Mouse (Mus musculus) heart, postnatal 0 days (tissue): ENCODE data around the gene Dennd1a. TPM values are rescaled to one million over a fixed set of nuclear protein-coding genes. Genes with fewer than 3 reads are reported as not detected.
A peak's percentile ranks its signal among the peaks of the same experiment; 100 is the strongest.

ENCODE experiments used
- ATAC-seq: fragments of 200-750 bp; cut with Nextera tagmentation; 2 replicates; pipeline ENCODE4 v1.8.0; 2017; ENCODE audit warnings: low read depth, moderate number of reproducible peaks, moderate library complexity; ENCODE audit not compliant: insufficient read depth
- DNase-seq: peaks from one replicate; pipeline ENCODE4 v3.0.0-alpha.2; 2016; ENCODE audit warnings: low spot score
- H3K27ac ChIP-seq: fragments of 300-500 bp; sonication (generic); 2 replicates; pipeline ENCODE4 v1.5.1; 2014; ENCODE audit warnings: low read depth, mild to moderate bottlenecking
- H3K27me3 ChIP-seq: fragments of 300-500 bp; sonication (generic); 2 replicates; pipeline ENCODE4 v1.6.1; 2014; ENCODE audit warnings: low read length, mixed read lengths; ENCODE audit not compliant: control insufficient read depth, insufficient read depth
- H3K36me3 ChIP-seq: fragments of 300-500 bp; sonication (generic); replicated peaks from 2 replicates; pipeline ENCODE4 v1.6.1; 2014; ENCODE audit warnings: low read length, mixed read lengths; ENCODE audit not compliant: control insufficient read depth, insufficient read depth
- H3K4me1 ChIP-seq: fragments of 300-500 bp; sonication (generic); 2 replicates; pipeline ENCODE4 v1.6.1; 2014; ENCODE audit warnings: antibody characterized with exemption; ENCODE audit not compliant: control insufficient read depth, insufficient read depth
- H3K4me2 ChIP-seq: fragments of 300-500 bp; sonication (generic); 2 replicates; pipeline ENCODE4 v1.6.1; 2014; ENCODE audit warnings: low read depth, mild to moderate bottlenecking, low read length, moderate library complexity
- H3K4me3 ChIP-seq: fragments of 300-500 bp; sonication (generic); 2 replicates; pipeline ENCODE4 v1.5.1; 2014; ENCODE audit warnings: low read depth, low read length
- H3K9ac ChIP-seq: fragments of 300-500 bp; sonication (generic); replicated peaks from 2 replicates; pipeline ENCODE4 v1.6.1; 2014; ENCODE audit warnings: low read depth, low read length, mixed read lengths
- H3K9me3 ChIP-seq: fragments of 300-500 bp; sonication (generic); replicated peaks from 2 replicates; pipeline ENCODE4 v1.6.1; 2016; ENCODE audit warnings: low read length; ENCODE audit not compliant: control insufficient read depth
- CTCF ChIP-seq: IDR thresholded peaks from 2 replicates; pipeline ENCODE4 v1.5.1; 2016; ENCODE audit warnings: antibody characterized with exemption, control low read depth, low read depth
- EP300 ChIP-seq: IDR thresholded peaks from 2 replicates; pipeline ENCODE4 v1.6.1; 2016; ENCODE audit warnings: antibody characterized with exemption, low read depth
- WGBS: fragments of 180-500 bp; shearing (Covaris S2); extraction: QIAGEN DNeasy Blood & Tissue Kit; methylation state at CpG from one replicate; pipeline ENCODE4 v1.1.7; 2014; 5-methylcytosine and 5-hydroxymethylcytosine counted together
- polyA plus RNA-seq: library from polyadenylated mRNA; unstranded; fragments of >200 nt; fragmentation: Nextera tagmentation; extraction: Ambion mirVana; gene quantifications from 2 replicates; pipeline ENCODE4 v1.2.1, GENCODE M21; 2015
- total RNA-seq: library from RNA; depleted of rRNA; stranded (reverse); fragments of >200 nt; gene quantifications from 2 replicates; pipeline ENCODE4 v1.2.3, GENCODE M21; 2014; ENCODE audit warnings: low replicate concordance

Gene Dennd1a
- total and polyA plus RNA-seq, 2 experiments from 2014 or later: 5.7 to 15.8 TPM

GRCm38 (mm10) chr2:37823826-37824225, 463.4 kb downstream of the Dennd1a start:
- no peaks in the 10 kb centered on the region for H3K27me3 ChIP-seq
- DNase-seq (no peak), ATAC-seq (no peak)
- H3K9ac ChIP-seq: no peak overlapping the region
- WGBS: 89% methylated on average over 2 of the region's 2 CpGs
- H3K4me3 ChIP-seq: no peak overlapping the region
- H3K4me2 ChIP-seq: no peak overlapping the region
- H3K27ac ChIP-seq: no peak overlapping the region
- TF ChIP-seq CTCF (no peak), EP300 (no peak)
- H3K4me1 ChIP-seq: no peaks in the 10 kb centered on the region
- no peaks in the 10 kb centered on the region for H3K9me3 ChIP-seq
- H3K36me3 ChIP-seq: no peaks in the 10 kb centered on the region; the same call in 1 of the 2 replicates

GRCm38 (mm10) chr2:37822122-37822521, 465.1 kb downstream of the Dennd1a start:
- ATAC-seq (no peak), DNase-seq (no peak)
- TF ChIP-seq CTCF (no peak), EP300 (no peak)
- Histone ChIP-seq H3K27me3 (no peaks in the 10 kb centered on the region), H3K9ac (no peak overlapping the region), H3K4me3 (no peak overlapping the region), H3K27ac (no peak overlapping the region), H3K36me3 (0 out of 2 replicates have a peak, but pooled peaks cover 5% of the 10 kb centered on the region), H3K4me2 (no peak overlapping the region), H3K9me3 (no peaks in the 10 kb centered on the region), H3K4me1 (no peaks in the 10 kb centered on the region)
- 77% methylated on average over 5 of the region's 5 CpGs for WGBS

- Histone ChIP-seq H3K4me2 (no peak overlapping the region), H3K36me3 (0 out of 2 replicates have a peak, but pooled peaks cover 13% of the 10 kb centered on the region), H3K27me3 (no peaks in the 10 kb centered on the region), H3K9me3 (no peaks in the 10 kb centered on the region), H3K4me1 (no peaks in the 10 kb centered on the region), H3K27ac (no peak overlapping the region), H3K9ac (no peak overlapping the region), H3K4me3 (no peak overlapping the region)
- no peak for TF ChIP-seq EP300
- TF ChIP-seq CTCF: no peak
- ATAC-seq (no peak), DNase-seq (no peak)
- 45% methylated on average over 4 of the region's 4 CpGs for WGBS
These were observed 467.6 kb downstream of the Dennd1a start for GRCm38 (mm10) chr2:37819526-37820152.

- Histone ChIP-seq H3K9me3 (no peaks in the 10 kb centered on the region), H3K36me3 (0 out of 2 replicates have a peak, but pooled peaks cover 17% of the 10 kb centered on the region), H3K4me2 (no peak overlapping the region), H3K27ac (no peak overlapping the region), H3K4me3 (no peak overlapping the region), H3K27me3 (no peaks in the 10 kb centered on the region), H3K4me1 (no peaks in the 10 kb centered on the region), H3K9ac (no peak overlapping the region)
- DNase-seq: no peak
- ATAC-seq: no peak
- no peak for TF ChIP-seq CTCF
- 37% methylated on average over 5 of the region's 5 CpGs for WGBS
These were observed 468.2 kb downstream of the Dennd1a start for GRCm38 (mm10) chr2:37818761-37819525.

GRCm38 (mm10) chr2:37815676-37816075, 471.5 kb downstream of the Dennd1a start:
- WGBS: 7% methylated on average over 3 of the region's 3 CpGs
- Histone ChIP-seq H3K9ac (no peak overlapping the region), H3K9me3 (no peaks in the 10 kb centered on the region), H3K27ac (no peak overlapping the region), H3K4me3 (no peak overlapping the region), H3K27me3 (no peaks in the 10 kb centered on the region), H3K36me3 (peaks cover 26% of the 10 kb centered on the region; the same call in 1 of the 2 replicates), H3K4me1 (0 out of 2 replicates have a peak, but pooled peaks cover 3% of the 10 kb centered on the region), H3K4me2 (no peak overlapping the region)
- peak; percentile 75 for DNase-seq
- peak; percentile 72 for ATAC-seq
- TF ChIP-seq CTCF (peak; percentile 99), EP300 (no peak)
